ENCODE assay signal across 17 mouse cellular contexts in genomic region chr12:117252426-117252779, GRCm38 (mm10).
DNase-seq lines count a peak whose midpoint lies in the region; ATAC-seq lines count a peak whose summit lies in the region.
"Had no signal": no experiment of that assay in that cellular context is flagged by ENCODE, and none has a peak within 500 bp of the region (broad histone marks: within the 10 kb centered on the region; RNA-seq: fewer than 3 reads in every experiment).

No protein-coding gene starts in this region.

- peak; percentile 77; the same call in 1 of the 2 replicates for ATAC-seq in kidney, embryonic 14.5 days (ENCODE audit: low FRiP score, low TSS enrichment)
- peak; percentile 34 for ATAC-seq in common myeloid progenitor, adult 5-6 weeks (replicated peaks; ENCODE audit: low read depth, poor library complexity, severe bottlenecking)
- ATAC-seq in embryonic facial prominence, embryonic 13.5 days (ENCODE audit: insufficient number of reproducible peaks, insufficient read depth, low FRiP score, low TSS enrichment, low read depth) = no peak
- peak; percentile 49 for ATAC-seq in megakaryocyte progenitor cell, adult 5-6 weeks (replicated peaks; ENCODE audit: poor library complexity)
- ATAC-seq: lung, postnatal 0 days had no signal

- H3K9me3 ChIP-seq in kidney, embryonic 14.5 days (ENCODE audit: control insufficient read depth, low read length) = no peaks in the 10 kb centered on the region
- H3K9me3 ChIP-seq in embryonic facial prominence, embryonic 13.5 days = no peaks in the 10 kb centered on the region
- H3K9me3 ChIP-seq: heart, embryonic 15.5 days; limb, embryonic 12.5 days; stomach, embryonic 15.5 days had no signal

- H3K27me3 ChIP-seq in kidney, embryonic 14.5 days (ENCODE audit: control insufficient read depth, insufficient read depth, low read length) = no peaks in the 10 kb centered on the region
- H3K27me3 ChIP-seq in embryonic facial prominence, embryonic 13.5 days = no peaks in the 10 kb centered on the region
- H3K27me3 ChIP-seq: heart, embryonic 15.5 days; stomach, embryonic 15.5 days had no signal

- H3K4me3 ChIP-seq in kidney, embryonic 14.5 days (ENCODE audit: low read length) = no peak overlapping the region
- no peak overlapping the region for H3K4me3 ChIP-seq in embryonic facial prominence, embryonic 13.5 days
- H3K4me3 ChIP-seq: heart, embryonic 15.5 days; limb, embryonic 12.5 days; stomach, embryonic 15.5 days had no signal

- DNase-seq in kidney, postnatal 14 days = no peak
- DNase-seq in Muller cell, postnatal 12 days (ENCODE audit: inconsistent ontology term) = no peak
- no peak for DNase-seq in right cerebral cortex, postnatal 14 days
- DNase-seq: cerebellum, adult 9-10 months; gastrocnemius, postnatal 10 days; heart, adult 18-20 months; kidney, adult 2 months; right cerebral cortex, adult 18-20 months; spleen, adult 18-20 months had no signal

- H3K9ac ChIP-seq in kidney, embryonic 14.5 days (ENCODE audit: low read depth, low read length) = no peak overlapping the region
- no peak overlapping the region for H3K9ac ChIP-seq in embryonic facial prominence, embryonic 13.5 days
- H3K9ac ChIP-seq: heart, embryonic 15.5 days; limb, embryonic 12.5 days; stomach, embryonic 15.5 days had no signal

- no peaks in the 10 kb centered on the region for H3K36me3 ChIP-seq in kidney, embryonic 14.5 days (ENCODE audit: control insufficient read depth, insufficient read depth, low read length)
- no peaks in the 10 kb centered on the region for H3K36me3 ChIP-seq in embryonic facial prominence, embryonic 13.5 days
- H3K36me3 ChIP-seq: heart, embryonic 15.5 days; limb, embryonic 12.5 days; stomach, embryonic 15.5 days had no signal

- 3% methylated on average over 3 of the region's 3 CpGs for WGBS in kidney, embryonic 14.5 days
- WGBS in embryonic facial prominence, embryonic 13.5 days = 22% methylated on average over 3 of the region's 3 CpGs

- H3K4me1 ChIP-seq in kidney, embryonic 14.5 days (ENCODE audit: control insufficient read depth, insufficient read depth, low read length) = peaks cover 17% of the 10 kb centered on the region
- H3K4me1 ChIP-seq in embryonic facial prominence, embryonic 13.5 days = peaks cover 34% of the 10 kb centered on the region
- H3K4me1 ChIP-seq: stomach, embryonic 15.5 days had no signal

- no peak overlapping the region for H3K4me2 ChIP-seq in kidney, embryonic 14.5 days (replicated peaks; ENCODE audit: low read depth, low read length)
- H3K4me2 ChIP-seq in embryonic facial prominence, embryonic 13.5 days = no peak overlapping the region
- H3K4me2 ChIP-seq: heart, embryonic 15.5 days; stomach, embryonic 15.5 days had no signal

- H3K27ac ChIP-seq in kidney, embryonic 14.5 days (ENCODE audit: low read depth, low read length) = no peak overlapping the region
- peak overlapping the region; percentile 64; the same call in 1 of the 2 replicates for H3K27ac ChIP-seq in embryonic facial prominence, embryonic 13.5 days
- H3K27ac ChIP-seq: heart, embryonic 15.5 days; stomach, embryonic 15.5 days had no signal
